Mouse (Mus musculus): Measurements from ENCODE around the gene Tulp3.
"Not testable (repeated sequence)": the region's sequence is repeated elsewhere in the genome, so short reads cannot be mapped to it uniquely, and the experiment has no call there.

The Tulp3 gene

GRCm38 (mm10) chr6:128355726-128356416, at the start of gene Tulp3:
Tulp3 (minus strand) TSS chr6:128355851.
- DNase-seq (ENCODE audit: low spot score in 2 of 2): peak; percentile 95 to 98

DNA sequence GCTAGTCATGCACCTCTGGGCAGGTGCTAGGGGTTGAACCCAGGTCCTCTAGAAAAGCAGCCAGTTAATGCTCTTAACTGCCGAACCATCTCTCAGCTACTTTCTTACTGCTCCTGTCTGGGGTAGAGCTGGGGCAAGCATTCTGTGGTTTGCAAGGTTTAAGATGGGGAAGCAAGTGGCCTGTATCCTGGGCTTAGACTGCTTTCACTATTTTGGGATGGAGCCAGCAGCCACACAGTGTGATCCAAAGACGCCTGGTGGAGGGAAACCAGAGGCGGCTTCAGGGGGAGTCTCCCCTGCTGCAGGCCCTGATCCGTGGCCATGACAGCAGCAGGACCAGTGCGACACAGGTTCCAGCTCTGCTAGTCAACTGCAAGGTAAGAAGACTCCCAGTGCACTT, 49.1 kb upstream of the Tulp3 start:
- no peak for DNase-seq (ENCODE audit: low spot score in 2 of 2)

DNA sequence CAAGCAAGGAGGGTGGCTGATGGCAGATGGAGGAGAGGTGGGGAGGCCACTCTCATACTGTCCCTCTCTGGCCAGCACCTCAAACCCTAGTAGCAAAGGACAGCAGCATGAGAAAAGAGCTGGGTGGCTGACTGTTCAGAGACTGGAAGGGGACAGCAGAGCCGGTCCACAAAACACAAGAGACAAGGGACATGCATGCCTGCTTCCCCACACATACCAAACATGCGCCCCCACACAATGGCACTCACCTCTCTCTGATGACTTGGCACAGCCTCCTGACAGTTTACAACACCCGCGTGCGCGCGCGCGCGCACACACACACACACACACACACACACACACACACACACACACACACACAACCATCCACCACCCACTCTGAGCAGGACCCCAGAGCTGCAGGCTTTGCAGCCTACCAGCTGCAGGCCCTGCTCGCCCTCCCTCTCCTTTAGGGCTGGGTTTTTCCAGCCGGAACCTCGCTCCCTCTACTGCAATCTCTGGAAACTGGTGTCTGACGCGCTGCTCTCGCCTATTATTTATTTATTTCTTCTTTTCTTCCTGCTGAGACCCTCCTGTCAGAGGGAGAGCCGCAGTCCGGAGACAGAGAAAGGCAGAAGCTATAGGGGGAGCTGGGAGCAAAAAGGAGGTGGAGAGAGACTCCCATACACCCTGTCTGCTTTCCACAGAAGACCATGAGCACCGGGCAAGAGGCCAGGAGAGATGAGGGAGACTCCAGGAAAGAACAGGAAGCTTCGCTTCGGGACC, 44.0 kb upstream of the Tulp3 start:
- peak in 1 of 2 experiments; percentile 40 for DNase-seq (ENCODE audit: low spot score in 2 of 2)

- no peak for DNase-seq (ENCODE audit: low spot score in 2 of 2)
Observed at GRCm38 (mm10) chr6:128398996-128399395, 43.3 kb upstream of the Tulp3 start, which contains the start of gene Nrip2. Nrip2 (plus strand) TSS chr6:128399296.

- no peak for DNase-seq (ENCODE audit: low spot score in 2 of 2)
Observed at GRCm38 (mm10) chr6:128397574-128398261, 42.1 kb upstream of the Tulp3 start.

GRCm38 (mm10) chr6:128390683-128391082, 35.0 kb upstream of the Tulp3 start:
- DNase-seq (ENCODE audit: low spot score in 2 of 2): no peak

- DNase-seq (ENCODE audit: low spot score in 2 of 2): no peak
Observed at GRCm38 (mm10) chr6:128389185-128389584, 33.5 kb upstream of the Tulp3 start.

- DNase-seq (ENCODE audit: low spot score in 2 of 2): no peak
Observed at GRCm38 (mm10) chr6:128385026-128385425, 29.4 kb upstream of the Tulp3 start.

DNA sequence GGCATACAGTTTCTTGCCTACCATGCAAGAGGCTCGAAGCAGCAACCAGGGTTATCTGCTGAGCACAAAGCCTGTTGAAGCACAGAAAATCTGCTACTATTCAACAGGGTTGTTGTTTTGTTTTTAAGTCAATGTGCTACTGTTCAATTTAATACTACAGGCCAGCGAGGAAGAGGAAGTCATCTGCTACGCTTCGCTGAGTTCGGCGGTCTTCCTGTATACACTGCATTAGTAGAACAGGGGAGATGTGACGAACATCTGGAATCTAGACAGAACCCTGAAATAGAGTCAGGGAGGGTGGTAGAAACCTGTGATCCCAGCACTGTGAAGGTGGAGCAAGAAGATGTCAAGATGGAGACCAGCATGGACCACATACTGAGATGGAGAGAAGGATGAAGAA, 28.1 kb upstream of the Tulp3 start:
- no peak for DNase-seq (ENCODE audit: low spot score in 2 of 2)

DNA sequence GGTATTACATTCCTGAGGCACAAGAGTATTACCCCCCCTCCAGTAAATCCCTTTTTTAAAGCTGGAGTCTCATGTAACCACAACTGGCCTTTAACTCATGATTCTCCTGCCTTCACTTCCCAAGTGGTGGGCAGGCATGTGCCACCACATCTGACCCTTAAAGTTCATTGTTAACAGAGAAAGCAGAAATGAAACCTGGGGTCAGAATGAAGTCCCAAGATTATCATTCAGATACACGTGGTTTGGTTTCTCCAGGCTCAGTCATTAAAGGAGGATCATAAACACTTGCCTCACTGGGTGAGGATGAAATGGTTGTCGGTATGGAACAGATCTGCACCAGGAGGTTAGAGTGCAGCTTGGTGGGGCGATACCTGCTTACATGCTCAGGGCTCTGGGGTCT, 25.6 kb upstream of the Tulp3 start:
- DNase-seq (ENCODE audit: low spot score in 2 of 2): no peak

DNA sequence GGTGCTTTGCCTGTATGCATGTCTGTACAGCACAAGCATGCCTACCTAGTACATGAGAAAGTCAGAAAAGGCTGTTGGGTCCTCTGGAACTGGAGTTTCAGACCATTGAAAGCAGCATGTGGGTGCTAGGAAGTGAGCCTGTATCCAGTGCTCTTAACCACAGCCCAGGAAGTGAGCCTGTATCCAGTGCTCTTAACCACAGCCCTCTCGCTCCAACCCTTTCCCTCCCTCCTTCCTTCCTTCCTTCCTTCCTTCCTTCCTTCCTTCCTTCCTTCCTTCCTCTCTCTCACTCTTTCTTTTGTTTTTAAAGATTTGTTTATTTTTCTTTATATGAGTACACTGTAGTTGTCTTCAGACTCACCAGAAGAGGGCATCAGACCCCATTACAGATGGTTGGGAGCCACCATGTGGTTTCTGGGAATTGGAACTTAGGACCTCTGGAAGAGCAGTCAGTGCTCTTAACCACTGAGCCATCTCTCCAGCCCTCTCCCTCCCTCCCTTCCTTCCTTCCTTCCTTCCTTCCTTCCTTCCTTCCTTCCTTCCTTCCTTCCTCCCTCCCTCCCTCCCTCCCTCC, 25.0 kb upstream of the Tulp3 start:
- not testable (repeated sequence) for DNase-seq (ENCODE audit: low spot score in 2 of 2)

DNA sequence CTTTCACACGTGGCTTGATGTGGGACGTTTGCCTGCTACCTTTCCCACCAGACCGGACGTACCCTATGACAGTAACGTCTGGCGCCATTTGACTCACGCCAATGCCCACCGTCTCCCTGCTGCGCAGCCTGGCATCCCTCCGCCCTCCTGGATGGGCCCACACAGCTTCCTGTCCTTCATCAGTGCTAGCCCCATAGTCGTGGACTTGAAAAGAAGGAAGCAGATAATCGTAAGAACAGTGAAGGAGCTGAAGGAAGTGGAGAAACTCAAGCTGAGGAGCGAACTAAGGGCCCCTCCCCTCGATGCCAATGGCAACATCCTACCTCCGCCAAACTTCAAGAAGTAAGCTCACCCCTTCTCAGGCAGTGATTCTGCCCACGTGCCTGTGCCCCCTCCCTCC, 24.0 kb upstream of the Tulp3 start:
- no peak for DNase-seq (ENCODE audit: low spot score in 2 of 2)

GRCm38 (mm10) chr6:128376371-128377085, 20.9 kb upstream of the Tulp3 start:
- no peak for DNase-seq (ENCODE audit: low spot score in 2 of 2)

DNA sequence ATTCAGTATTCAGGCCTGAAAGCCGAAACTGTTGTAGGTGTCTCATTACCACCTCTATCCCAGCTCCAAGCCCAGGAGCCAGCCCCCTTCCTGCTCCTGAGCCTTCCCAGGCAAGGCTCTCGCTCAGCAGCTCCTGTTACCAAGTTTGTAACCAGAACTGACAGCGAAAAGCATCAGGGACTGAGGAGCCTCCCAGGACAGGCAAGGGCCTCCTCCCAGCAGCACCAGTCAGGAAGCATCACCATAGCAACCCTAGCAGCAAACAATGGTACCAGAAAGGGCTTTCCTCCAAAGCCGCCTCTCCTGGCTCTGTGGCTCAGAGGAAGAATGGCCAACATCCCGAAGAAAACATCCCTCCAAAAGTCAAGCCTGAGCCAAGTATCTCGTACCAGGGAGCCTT, 19.5 kb upstream of the Tulp3 start, which contains the start of the genes Tex52 and Gm44596:
Tex52 (plus strand) TSS at position 265 of the 400 bp plus-strand sequence.
Gm44596 (plus strand) TSS at position 312 of the 400 bp plus-strand sequence.
- no peak for DNase-seq (ENCODE audit: low spot score in 2 of 2)

DNA sequence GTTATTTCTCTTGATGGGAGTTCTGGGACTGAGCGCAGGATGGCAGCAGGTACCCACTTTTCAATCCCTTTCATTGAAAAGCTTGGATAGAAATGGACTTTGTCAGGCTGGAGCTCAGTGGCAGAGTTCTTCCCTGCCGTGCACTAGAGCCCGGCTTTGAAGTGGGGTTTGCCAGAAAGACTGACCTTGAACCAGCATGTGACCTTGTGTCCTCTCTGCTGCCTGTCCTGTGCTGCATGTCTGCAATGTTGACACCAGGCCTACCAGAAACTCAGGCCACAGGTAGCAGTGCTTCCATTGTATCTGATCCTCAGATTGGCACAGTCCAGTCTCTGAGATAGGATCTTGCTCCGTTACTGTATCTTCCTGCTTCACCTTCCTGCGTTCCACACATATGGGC, 14.4 kb upstream of the Tulp3 start:
- no peak for DNase-seq (ENCODE audit: low spot score in 2 of 2)

- no peak for DNase-seq (ENCODE audit: low spot score in 2 of 2)
Observed at GRCm38 (mm10) chr6:128366466-128366865, 10.8 kb upstream of the Tulp3 start.

DNA sequence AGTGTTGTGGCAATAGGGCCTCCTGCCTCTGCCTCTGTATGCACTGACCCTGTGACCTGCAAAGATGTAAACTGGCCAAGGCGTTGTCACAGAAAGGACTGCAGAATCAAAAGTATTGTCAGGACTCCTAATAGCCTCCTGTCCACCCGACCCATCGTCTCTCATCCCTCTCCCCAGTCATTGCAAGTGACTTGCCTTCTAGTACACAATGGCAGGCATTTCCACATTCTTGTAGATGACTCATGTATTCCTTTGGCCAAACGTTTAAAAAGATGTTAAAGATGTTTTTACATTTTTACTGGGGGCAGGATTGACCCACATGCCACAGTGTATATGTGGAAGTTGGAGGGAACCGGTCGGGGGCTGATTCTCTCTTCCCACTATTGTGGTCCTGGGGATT, 9.1 kb upstream of the Tulp3 start:
- DNase-seq (ENCODE audit: low spot score in 2 of 2): no peak

- DNase-seq (ENCODE audit: low spot score in 2 of 2): no peak
Observed at GRCm38 (mm10) chr6:128363007-128363825, 7.6 kb upstream of the Tulp3 start.

- peak; percentile 78 to 87 for DNase-seq (ENCODE audit: low spot score in 2 of 2)
Observed at GRCm38 (mm10) chr6:128362381-128363006, 6.8 kb upstream of the Tulp3 start, which contains the start of the genes Rhno1 and Foxm1. Rhno1 (minus strand) TSS chr6:128362911. Foxm1 (plus strand) TSS chr6:128362967.

- DNase-seq (ENCODE audit: low spot score in 2 of 2): no peak
Observed at GRCm38 (mm10) chr6:128361901-128362300, 6.2 kb upstream of the Tulp3 start.

Measured in urinary bladder, postnatal 4 days (tissue).